Mouse (Mus musculus): ENCODE data around the gene Itga5.

Gene Itga5

GRCm38 (mm10) chr15:103294649-103295048 lies 71.9 kb downstream of the Itga5 start:
- DNase-seq (ENCODE audit: low spot score in 2 of 2) = no peak

All from frontal cortex, postnatal 25 days (tissue).